Mouse (Mus musculus) brain, embryonic 14.5 days (tissue): ENCODE measurements around the gene Cir1. TPM values are rescaled to one million over a fixed set of nuclear protein-coding genes. Genes with fewer than 3 reads are reported as not detected.

ENCODE experiments used
- DNase-seq: peaks from one replicate; pipeline ENCODE4 v3.0.0-alpha.2; 2011; ENCODE audit warnings: low read depth
- CTCF ChIP-seq: fragments of 200-500 bp; IDR thresholded peaks from 2 replicates; pipeline ENCODE4 v1.5.1; 2012; ENCODE audit warnings: inconsistent platforms, mild to moderate bottlenecking, moderate library complexity, borderline replicate concordance; ENCODE audit not compliant: insufficient read depth, insufficient read length; ENCODE audit errors: extremely low read depth
- POLR2A ChIP-seq: fragments of 200-500 bp; IDR thresholded peaks from 2 replicates; pipeline ENCODE4 v1.6.1; 2012; ENCODE audit warnings: mild to moderate bottlenecking, inconsistent platforms, borderline replicate concordance; ENCODE audit not compliant: poor library complexity, insufficient read depth, insufficient read length, severe bottlenecking; ENCODE audit errors: extremely low read depth
- polyA plus RNA-seq: library from polyadenylated mRNA; depleted of rRNA; stranded (reverse); fragments of >200 nt; gene quantifications from 2 replicates; pipeline ENCODE4 v1.2.3, GENCODE M21; 2012; rRNA removed

The Cir1 gene
- polyA plus RNA-seq, 1 experiment = 21.3 TPM

GRCm38 (mm10) chr2:73268281-73268680 lies 44.2 kb downstream of the Cir1 start:
- TF ChIP-seq POLR2A (no peak), CTCF (no peak)
- DNase-seq = peak; percentile 70

GRCm38 (mm10) chr2:73267818-73268217 lies 44.7 kb downstream of the Cir1 start:
- peak; percentile 37 for DNase-seq
- TF ChIP-seq POLR2A (no peak), CTCF (no peak)

- TF ChIP-seq CTCF (no peak), POLR2A (no peak)
- DNase-seq = peak; percentile 19
Observed at GRCm38 (mm10) chr2:73267231-73267630, 45.3 kb downstream of the Cir1 start.

- no peak for DNase-seq
Observed at GRCm38 (mm10) chr2:73266623-73267022, 45.9 kb downstream of the Cir1 start.

GRCm38 (mm10) chr2:73266011-73266410 lies 46.5 kb downstream of the Cir1 start:
- DNase-seq = peak; percentile 55

More at GRCm38 (mm10) chr2:73266623-73267022, 45.9 kb downstream of the Cir1 start:
- TF ChIP-seq CTCF = no peak
- TF ChIP-seq POLR2A = no peak

GRCm38 (mm10) chr2:73264611-73265195 lies 47.8 kb downstream of the Cir1 start:
- DNase-seq = peak; percentile 44
- no peak for TF ChIP-seq POLR2A
- TF ChIP-seq CTCF = no peak

More at GRCm38 (mm10) chr2:73266011-73266410, 46.5 kb downstream of the Cir1 start:
- no peak for TF ChIP-seq POLR2A
- peak; percentile 24; the same call in 1 of the 2 replicates for TF ChIP-seq CTCF

GRCm38 (mm10) chr2:73263794-73264610 lies 48.5 kb downstream of the Cir1 start:
- TF ChIP-seq POLR2A = no peak
- TF ChIP-seq CTCF = no peak
- DNase-seq = peak; percentile 67

GRCm38 (mm10) chr2:73263172-73263765 lies 49.2 kb downstream of the Cir1 start:
- TF ChIP-seq POLR2A = no peak
- no peak for TF ChIP-seq CTCF
- peak; percentile 42 for DNase-seq

GRCm38 (mm10) chr2:73248701-73249100 lies 63.8 kb downstream of the Cir1 start:
- DNase-seq = peak; percentile 46
- TF ChIP-seq CTCF (no peak), POLR2A (no peak)

GRCm38 (mm10) chr2:73241299-73241698 lies 71.2 kb downstream of the Cir1 start:
- DNase-seq = no peak
- TF ChIP-seq POLR2A (no peak), CTCF (no peak)

Other genes with a start within 250 kb of the Cir1 start
- gene Ola1, start 93.8 kb downstream of the Cir1 start, polyA plus RNA-seq = 36.7 and 43.9 TPM in 2 replicates
- 14.6 and 16.9 TPM in 2 replicates for gene Sp9, start 40.8 kb downstream of the Cir1 start, polyA plus RNA-seq
- gene Scrn3, start 100 bp downstream of the Cir1 start, polyA plus RNA-seq = 6.4 and 6.8 TPM in 2 replicates
- gene Gpr155, start 73.9 kb upstream of the Cir1 start, polyA plus RNA-seq = 7.7 and 8.8 TPM in 2 replicates
- gene Wipf1, start 217.0 kb upstream of the Cir1 start, polyA plus RNA-seq = 2.8 and 3.8 TPM in 2 replicates